Mouse (Mus musculus) liver, adult 2 months (tissue): Measurements from ENCODE around the gene Rasa4. TPM values are rescaled to one million over a fixed set of nuclear protein-coding genes. Genes with fewer than 3 reads are reported as not detected.

Experiments
- DNase-seq: peaks from one replicate; pipeline ENCODE4 v3.0.0-alpha.2; 2011; ENCODE audit warnings: low read depth, low spot score; ENCODE audit errors: extremely low read depth
- H3K27ac ChIP-seq: fragments of 200-500 bp; replicated peaks from 2 replicates; pipeline ENCODE4 v1.5.1; 2012; ENCODE audit warnings: low read depth, mild to moderate bottlenecking, control low read depth, inconsistent platforms, low read length; ENCODE audit not compliant: insufficient read depth
- H3K27me3 ChIP-seq: fragments of 200-500 bp; 2 replicates; pipeline ENCODE4 v1.6.1; 2012; ENCODE audit warnings: mild to moderate bottlenecking, moderate library complexity, low read length, inconsistent platforms; ENCODE audit not compliant: control insufficient read depth, insufficient read depth
- H3K36me3 ChIP-seq: fragments of 200-500 bp; 2 replicates; pipeline ENCODE4 v1.6.1; 2012; ENCODE audit warnings: low read length, inconsistent platforms; ENCODE audit not compliant: control insufficient read depth, insufficient read depth
- H3K4me1 ChIP-seq: fragments of 200-500 bp; 2 replicates; pipeline ENCODE4 v1.6.1; 2011; ENCODE audit warnings: low read length; ENCODE audit not compliant: control insufficient read depth, insufficient read depth
- H3K4me3 ChIP-seq: fragments of 200-500 bp; 2 replicates; pipeline ENCODE4 v1.5.1; 2011; ENCODE audit warnings: low read depth, mild to moderate bottlenecking, control low read depth, low read length, moderate library complexity; ENCODE audit not compliant: insufficient read depth
- H3K79me2 ChIP-seq: fragments of 200-500 bp; 2 replicates; pipeline ENCODE4 v1.6.1; 2012; ENCODE audit warnings: inconsistent platforms, mild to moderate bottlenecking, low read length, moderate library complexity; ENCODE audit not compliant: control insufficient read depth, insufficient read depth
- H3K9ac ChIP-seq: fragments of 200-500 bp; 2 replicates; pipeline ENCODE4 v1.6.1; 2012; ENCODE audit warnings: low read depth, mild to moderate bottlenecking, control low read depth, inconsistent platforms, low read length
- CTCF ChIP-seq: fragments of 200-500 bp; IDR thresholded peaks from 2 replicates; pipeline ENCODE4 v1.5.1; 2011; ENCODE audit warnings: low read depth, low read length, control low read depth
- POLR2A ChIP-seq: fragments of 200-500 bp; IDR thresholded peaks from 2 replicates; pipeline ENCODE4 v1.6.1; 2011; ENCODE audit warnings: low read length, control low read depth; ENCODE audit not compliant: insufficient read depth; ENCODE audit errors: extremely low read depth
- WGBS: fragments of 180-500 bp; shearing (Covaris S2); methylation state at CpG from one replicate; pipeline ENCODE4 v1.1.7; 2018; 5-methylcytosine and 5-hydroxymethylcytosine counted together
- polyA plus RNA-seq: library from polyadenylated mRNA; depleted of rRNA; stranded (reverse); fragments of >200 nt; gene quantifications from 2 replicates; pipeline ENCODE4 v1.2.3, GENCODE M21; 2012
- total RNA-seq: library from RNA; depleted of rRNA; stranded (reverse); fragments of >200 nt; gene quantifications from 2 replicates; pipeline ENCODE4 v1.2.3, GENCODE M21; 2014

The Rasa4 gene
- total and polyA plus RNA-seq, 2 experiments = 1.0 to 2.0 TPM

GRCm38 (mm10) chr5:136084144-136084881 lies 597 bp downstream of the Rasa4 start:
- Histone ChIP-seq H3K4me3 (peak overlapping the region; percentile 75), H3K27me3 (0 out of 2 replicates have a peak, but pooled peaks cover 6% of the 10 kb centered on the region), H3K4me1 (peaks cover 2% of the 10 kb centered on the region), H3K79me2 (no peaks in the 10 kb centered on the region), H3K9ac (peak overlapping the region; percentile 76), H3K36me3 (no peaks in the 10 kb centered on the region), H3K27ac (no peak overlapping the region)
- TF ChIP-seq POLR2A = no peak
- no peak for TF ChIP-seq CTCF
- DNase-seq = no peak
- 5% methylated on average over 23 of the region's 23 CpGs for WGBS

GRCm38 (mm10) chr5:136084891-136085651 lies 1.4 kb downstream of the Rasa4 start:
- Histone ChIP-seq H3K27me3 (0 out of 2 replicates have a peak, but pooled peaks cover 6% of the 10 kb centered on the region), H3K9ac (peak overlapping the region; percentile 25; the same call in 1 of the 2 replicates), H3K27ac (peak overlapping the region; percentile 54; the same call in 1 of the 2 replicates), H3K36me3 (no peaks in the 10 kb centered on the region), H3K4me1 (peaks cover 2% of the 10 kb centered on the region), H3K79me2 (no peaks in the 10 kb centered on the region), H3K4me3 (peak overlapping the region; percentile 75)
- peak; percentile 34 for DNase-seq
- TF ChIP-seq POLR2A (no peak), CTCF (no peak)
- WGBS = 35% methylated on average over 20 of the region's 21 CpGs

DNA sequence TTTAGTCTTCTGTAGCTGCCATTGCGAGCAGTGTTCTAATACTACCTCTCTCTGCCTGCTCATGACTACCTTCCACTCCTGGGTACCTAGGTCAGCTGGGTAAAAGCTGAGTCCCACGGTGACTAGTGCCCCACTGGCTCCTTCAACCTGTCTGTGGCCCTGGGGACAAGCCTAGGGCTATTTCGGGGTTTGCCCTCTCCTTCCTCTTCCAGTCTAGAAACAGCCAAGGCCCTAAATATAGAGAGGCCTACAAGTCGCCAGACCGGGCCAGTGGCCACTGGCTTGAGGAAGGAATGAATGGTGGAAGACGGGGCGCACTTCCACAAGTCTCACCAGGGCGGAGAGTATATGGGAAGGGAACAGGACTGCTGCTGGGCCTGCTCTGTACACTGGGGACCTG lies 2.6 kb downstream of the Rasa4 start:
- no peak overlapping the region for H3K9ac ChIP-seq
- H3K27me3 ChIP-seq = 0 out of 2 replicates have a peak, but pooled peaks cover 6% of the 10 kb centered on the region
- H3K36me3 ChIP-seq = no peaks in the 10 kb centered on the region
- no peak overlapping the region for H3K27ac ChIP-seq
- no peak for DNase-seq
- H3K4me3 ChIP-seq = no peak overlapping the region
- H3K4me1 ChIP-seq = peaks cover 2% of the 10 kb centered on the region
- H3K79me2 ChIP-seq = no peaks in the 10 kb centered on the region
- 84% methylated on average over 8 of the region's 8 CpGs for WGBS
- TF ChIP-seq POLR2A (no peak), CTCF (no peak)

DNA sequence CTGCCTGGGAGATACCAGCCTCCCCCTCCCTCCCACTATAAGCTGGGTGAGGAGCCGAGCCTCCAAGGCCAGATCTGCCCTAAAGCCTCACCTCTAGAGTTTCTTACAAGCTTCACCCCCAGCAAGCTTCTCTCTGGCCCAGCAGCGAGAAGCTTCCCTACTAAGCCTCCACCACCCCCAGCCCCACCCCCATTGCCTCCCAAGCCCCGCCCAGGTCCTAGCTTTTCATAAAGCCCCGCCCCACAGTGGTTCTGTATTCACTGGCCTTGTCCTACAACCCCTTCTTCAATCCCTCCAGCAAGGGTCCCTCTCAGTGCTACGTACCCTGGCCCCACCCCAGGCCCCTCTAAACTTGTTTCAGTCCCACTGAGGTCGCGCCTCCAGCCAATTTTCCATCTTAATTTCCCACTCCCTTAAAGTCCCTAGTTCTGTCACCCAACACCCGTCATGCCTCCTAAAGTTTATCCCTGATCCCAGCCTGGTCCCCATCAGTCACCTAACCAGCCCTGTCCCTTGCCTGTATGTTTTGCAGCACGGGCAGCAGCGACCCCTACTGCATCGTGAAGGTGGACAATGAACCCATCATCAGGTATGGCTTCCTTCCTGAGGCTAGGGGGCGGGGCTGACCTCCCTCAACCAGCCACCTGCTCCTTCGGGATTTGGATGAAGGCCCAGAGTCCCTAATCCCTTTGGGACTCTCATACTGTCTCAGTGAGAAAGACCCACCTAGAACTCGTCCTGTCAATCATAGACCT lies 5.3 kb downstream of the Rasa4 start:
- H3K79me2 ChIP-seq = no peaks in the 10 kb centered on the region
- H3K36me3 ChIP-seq = no peaks in the 10 kb centered on the region
- H3K4me1 ChIP-seq = no peaks in the 10 kb centered on the region
- TF ChIP-seq CTCF (0 out of 2 replicates have a peak, but pooled peaks have one; percentile 23), POLR2A (no peak)
- DNase-seq = no peak
- WGBS = 28% methylated on average over 14 of the region's 14 CpGs
- H3K27me3 ChIP-seq = 0 out of 2 replicates have a peak, but pooled peaks cover 4% of the 10 kb centered on the region
- no peak overlapping the region for H3K27ac ChIP-seq
- no peak overlapping the region for H3K4me3 ChIP-seq
- H3K9ac ChIP-seq = no peak overlapping the region

DNA sequence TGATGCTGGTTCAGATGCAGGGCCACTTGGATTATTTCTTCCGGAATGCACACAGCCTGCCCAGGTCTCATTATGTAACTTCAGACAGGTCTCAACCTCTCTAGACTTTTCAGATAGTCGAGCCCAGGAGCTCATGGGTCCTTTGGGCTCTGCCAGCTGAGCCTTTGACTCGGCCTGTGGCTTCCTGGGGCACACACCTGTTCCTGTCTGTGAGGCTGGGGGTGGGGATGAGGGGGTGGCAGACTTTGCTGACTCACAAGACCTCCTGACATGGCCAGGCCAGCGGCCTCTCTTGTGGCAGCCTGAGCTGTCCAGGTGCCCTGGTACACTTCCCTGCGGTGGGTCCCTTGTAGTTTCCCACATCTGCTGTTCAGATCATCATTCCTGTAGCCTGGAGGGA lies 8.2 kb downstream of the Rasa4 start:
- TF ChIP-seq POLR2A = no peak
- no peak for TF ChIP-seq CTCF
- no peak for DNase-seq
- Histone ChIP-seq H3K27ac (no peak overlapping the region), H3K79me2 (no peaks in the 10 kb centered on the region), H3K36me3 (no peaks in the 10 kb centered on the region), H3K4me1 (no peaks in the 10 kb centered on the region), H3K27me3 (no peaks in the 10 kb centered on the region), H3K4me3 (no peak overlapping the region), H3K9ac (no peak overlapping the region)
- 64% methylated on average over 5 of the region's 5 CpGs for WGBS
